Mouse (Mus musculus): ENCODE measurements around the gene Zbtb32. TPM values are rescaled to one million over a fixed set of nuclear protein-coding genes. Genes with fewer than 3 reads are reported as not detected.
A peak's percentile ranks its signal among the peaks of the same experiment; 100 is the strongest.

The Zbtb32 gene
- polyA plus RNA-seq (2012; rRNA removed) = 1.8 and 2.4 TPM in 2 replicates

- no peak for DNase-seq (ENCODE audit: low spot score)
Measured at GRCm38 (mm10) chr7:30598786-30599185, at the start of gene Zbtb32. TSS of gene Zbtb32 (minus strand) at chr7:30598909.

DNA sequence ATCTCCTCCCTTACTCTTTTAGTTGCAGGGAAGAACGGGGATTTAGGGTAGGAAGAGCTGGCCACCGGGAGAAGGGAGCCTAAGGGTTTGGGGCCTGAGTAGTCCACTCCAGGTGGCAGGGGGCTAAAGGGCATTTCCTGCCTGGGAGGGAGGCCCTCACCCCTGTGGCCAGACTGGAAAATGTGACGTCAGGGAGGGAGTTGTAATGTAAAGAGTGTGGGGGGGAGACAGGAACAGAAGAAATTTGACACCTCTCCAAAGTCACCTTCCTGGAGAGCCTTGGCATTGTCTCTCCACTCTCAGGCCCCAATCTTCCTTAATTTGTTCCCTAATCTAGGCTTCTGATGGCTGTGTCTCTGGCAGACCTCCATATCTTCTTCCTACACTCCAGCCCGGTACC, 40.4 kb upstream of the Zbtb32 start:
- no peak for DNase-seq (ENCODE audit: low spot score)

DNA sequence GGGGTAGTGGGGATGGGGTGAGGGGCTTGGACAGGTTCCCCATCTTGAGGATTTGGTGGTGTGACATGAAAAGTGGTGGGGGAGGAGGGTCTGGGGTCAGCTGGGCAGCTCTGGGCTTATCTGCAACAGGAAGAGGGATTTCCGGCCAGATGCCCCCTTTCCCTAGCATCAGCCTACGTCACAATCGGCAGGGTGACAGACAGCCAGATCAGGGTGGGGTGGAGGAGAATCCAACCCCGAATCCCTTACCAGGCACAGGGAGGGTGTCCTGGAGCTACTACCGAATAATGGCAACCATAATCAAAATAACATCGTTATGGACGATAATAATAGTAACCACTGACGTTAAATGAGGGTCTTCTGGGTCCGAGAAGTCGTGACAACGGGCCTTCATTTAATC, 37.7 kb upstream of the Zbtb32 start:
- DNase-seq (ENCODE audit: low spot score) = no peak

- no peak for DNase-seq (ENCODE audit: low spot score)
Measured at GRCm38 (mm10) chr7:30635752-30636151, 37.0 kb upstream of the Zbtb32 start, which contains the start of gene Etv2. TSS of gene Etv2 (minus strand) at chr7:30635852.

DNA sequence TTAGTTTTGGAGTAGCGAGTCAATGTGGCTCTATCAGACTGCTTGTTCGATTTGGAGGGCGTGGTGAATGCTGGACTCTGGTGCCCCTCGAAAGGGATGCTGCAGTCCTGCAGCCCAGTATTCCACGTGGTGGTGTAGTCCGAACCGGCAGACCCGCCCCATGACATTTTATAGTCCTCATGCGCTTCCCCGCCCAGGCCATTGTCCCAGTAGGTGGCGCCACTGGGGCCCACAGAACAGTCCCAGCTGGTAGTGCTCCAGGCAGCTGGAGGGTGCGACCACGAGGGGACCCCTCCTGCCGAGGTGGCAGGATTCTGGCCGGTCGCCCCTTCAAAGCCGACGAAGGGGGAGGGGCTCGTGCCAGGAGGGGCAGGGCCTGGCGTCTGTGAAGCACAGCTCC, 35.9 kb upstream of the Zbtb32 start:
- DNase-seq (ENCODE audit: low spot score) = no peak

- no peak for DNase-seq (ENCODE audit: low spot score)
Measured at GRCm38 (mm10) chr7:30633762-30634412, 35.2 kb upstream of the Zbtb32 start.

DNA sequence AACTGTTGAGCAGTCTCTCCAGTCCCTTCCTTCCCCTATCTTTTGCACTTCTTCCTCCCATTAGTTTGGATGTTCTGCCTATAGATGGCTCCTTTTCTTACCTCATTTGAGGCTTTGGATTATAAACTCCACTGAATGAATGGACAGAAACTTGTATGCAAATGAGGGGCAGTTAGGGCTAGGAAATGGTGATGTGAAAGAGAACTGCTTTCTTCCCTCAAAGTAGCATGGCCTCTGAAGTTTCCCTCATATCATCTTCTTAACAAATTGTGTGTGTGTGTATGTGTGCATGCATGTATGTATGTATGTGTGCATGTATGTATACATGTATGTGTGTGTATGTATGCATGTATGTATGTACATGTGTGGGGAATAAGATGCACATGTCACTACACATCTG, 30.3 kb upstream of the Zbtb32 start:
- no peak for DNase-seq (ENCODE audit: low spot score)

DNA sequence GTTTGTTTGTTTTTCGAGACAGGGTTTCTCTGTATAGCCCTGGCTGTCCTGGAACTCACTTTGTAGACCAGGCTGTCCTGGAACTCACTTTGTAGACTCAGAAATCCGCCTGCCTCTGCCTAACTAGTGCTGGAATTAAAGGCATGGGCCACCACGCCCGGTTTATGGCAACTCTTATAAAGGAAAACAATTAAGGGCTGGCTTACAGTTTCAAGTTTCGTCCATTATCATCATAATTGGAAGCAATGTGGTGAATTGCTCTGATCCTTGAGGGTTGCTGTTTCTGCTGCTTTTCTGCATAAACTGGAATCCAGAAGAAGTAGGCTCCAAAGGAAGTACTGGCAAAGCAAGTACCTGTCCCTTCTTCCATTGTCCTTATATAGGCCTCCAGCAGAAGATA, 27.9 kb upstream of the Zbtb32 start:
- DNase-seq (ENCODE audit: low spot score) = no peak

GRCm38 (mm10) chr7:30625530-30626384, 27.0 kb upstream of the Zbtb32 start, which contains the start of gene Cox6b1:
TSS of gene Cox6b1 (minus strand) at chr7:30626151.
- peak; percentile 65 for DNase-seq (ENCODE audit: low spot score)

DNA sequence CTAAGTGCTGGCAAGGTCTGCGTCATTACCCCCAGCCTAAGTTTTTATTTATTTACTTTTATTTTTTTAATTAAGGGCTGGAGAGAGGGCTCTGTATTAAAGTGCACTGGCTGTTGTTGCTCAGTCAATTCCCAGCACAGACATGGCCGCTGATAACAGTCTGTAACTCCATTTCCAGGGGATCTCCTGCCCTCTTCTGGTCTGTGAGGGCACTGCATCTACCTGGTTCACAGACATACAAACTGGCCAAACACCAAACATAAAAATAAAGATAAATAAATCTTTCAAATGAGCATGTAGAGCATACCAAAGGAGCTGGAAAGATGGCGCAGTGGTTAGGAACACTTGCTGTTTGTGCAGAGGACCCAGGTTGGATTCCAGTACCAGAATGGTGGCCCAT, 20.5 kb upstream of the Zbtb32 start:
- no peak for DNase-seq (ENCODE audit: low spot score)

GRCm38 (mm10) chr7:30618658-30619057, 19.9 kb upstream of the Zbtb32 start:
- no peak for DNase-seq (ENCODE audit: low spot score)

GRCm38 (mm10) chr7:30615049-30615760, 16.5 kb upstream of the Zbtb32 start:
- no peak for DNase-seq (ENCODE audit: low spot score)

DNA sequence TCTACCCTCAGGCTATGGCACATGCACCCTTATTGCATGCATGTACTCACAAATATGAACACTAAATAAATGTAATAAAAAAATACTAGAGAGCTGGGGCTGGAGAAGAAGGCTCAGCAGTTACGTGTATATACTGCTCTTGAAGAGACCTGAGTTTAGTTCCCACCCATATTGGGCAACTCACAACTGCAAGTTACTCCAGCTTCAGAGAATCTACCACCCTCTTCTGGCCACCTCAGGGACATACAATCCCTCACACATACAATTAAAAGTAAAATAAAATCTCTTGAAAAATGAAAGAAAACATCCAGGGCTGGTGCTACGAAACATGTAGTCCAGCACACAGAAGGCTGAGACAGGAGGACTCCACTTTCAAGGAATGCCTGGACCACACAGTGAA, 15.7 kb upstream of the Zbtb32 start:
- no peak for DNase-seq (ENCODE audit: low spot score)

GRCm38 (mm10) chr7:30613529-30614112, 14.9 kb upstream of the Zbtb32 start:
- no peak for DNase-seq (ENCODE audit: low spot score)

- DNase-seq (ENCODE audit: low spot score) = no peak
Measured at GRCm38 (mm10) chr7:30612654-30613402, 14.1 kb upstream of the Zbtb32 start, which contains the start of gene Upk1a. TSS of gene Upk1a (minus strand) at chr7:30612847.

DNA sequence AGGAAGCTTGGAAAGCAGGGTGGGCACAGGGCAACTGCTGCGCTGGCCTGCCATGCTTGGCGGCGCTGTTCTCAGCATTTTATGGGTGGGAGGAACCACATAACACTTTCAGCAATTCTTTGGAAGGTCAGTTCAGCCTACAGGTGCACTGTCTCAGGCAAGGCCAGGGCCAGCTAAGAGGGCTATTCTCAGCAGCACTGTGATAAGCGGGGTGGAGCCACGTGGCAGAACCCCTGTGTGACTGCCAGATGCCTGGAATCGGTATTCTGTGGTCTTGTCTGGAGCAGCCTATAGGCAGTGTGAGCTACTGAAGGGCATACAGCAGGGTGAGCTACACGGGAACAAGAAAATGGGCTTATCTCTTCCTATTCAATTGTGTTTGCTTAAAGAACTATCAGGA, 11.3 kb upstream of the Zbtb32 start:
- DNase-seq (ENCODE audit: low spot score) = no peak

DNA sequence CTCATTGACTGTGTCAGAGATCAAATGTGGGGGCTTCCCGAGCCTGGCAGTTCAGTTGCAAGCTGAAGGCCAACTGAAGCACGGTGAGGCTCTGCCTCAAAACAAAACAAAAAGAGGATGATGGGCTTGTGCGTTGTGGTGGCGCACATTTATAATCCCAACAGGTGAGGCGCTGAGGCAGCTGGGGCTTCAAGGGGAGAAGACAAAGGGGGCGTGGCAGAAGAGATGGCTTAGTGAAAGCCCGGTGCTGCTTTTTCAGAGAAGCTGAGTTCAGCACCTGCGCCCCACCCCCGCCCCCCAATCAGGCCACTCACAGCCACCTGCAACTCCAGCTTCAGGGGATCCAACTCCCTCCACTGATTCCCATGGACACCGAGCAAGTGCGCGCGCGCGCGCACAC, 9.8 kb upstream of the Zbtb32 start:
- DNase-seq (ENCODE audit: low spot score) = no peak

GRCm38 (mm10) chr7:30607706-30608309, 9.1 kb upstream of the Zbtb32 start:
- no peak for DNase-seq (ENCODE audit: low spot score)

DNA sequence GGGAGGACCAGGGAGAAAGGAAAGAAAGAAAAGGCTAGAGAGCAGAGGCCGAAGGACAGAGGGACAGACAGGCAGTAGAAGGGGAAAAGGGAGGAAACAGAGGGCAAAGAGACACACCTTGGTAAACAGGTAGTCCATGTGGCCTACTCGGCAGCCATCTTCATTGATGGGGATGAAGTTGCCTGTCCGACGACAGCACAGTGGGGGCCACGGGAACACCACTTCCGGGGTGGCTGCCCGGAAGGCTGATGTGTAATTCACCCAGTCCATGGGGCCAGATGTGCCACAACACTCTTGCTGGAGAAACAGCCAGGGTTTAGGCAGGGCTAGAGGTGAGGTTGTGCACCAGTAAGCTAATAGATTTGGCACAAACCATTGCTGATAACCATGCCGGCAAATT, 6.2 kb upstream of the Zbtb32 start:
- DNase-seq (ENCODE audit: low spot score) = no peak

GRCm38 (mm10) chr7:30604424-30604823, 5.7 kb upstream of the Zbtb32 start:
- no peak for DNase-seq (ENCODE audit: low spot score)

DNA sequence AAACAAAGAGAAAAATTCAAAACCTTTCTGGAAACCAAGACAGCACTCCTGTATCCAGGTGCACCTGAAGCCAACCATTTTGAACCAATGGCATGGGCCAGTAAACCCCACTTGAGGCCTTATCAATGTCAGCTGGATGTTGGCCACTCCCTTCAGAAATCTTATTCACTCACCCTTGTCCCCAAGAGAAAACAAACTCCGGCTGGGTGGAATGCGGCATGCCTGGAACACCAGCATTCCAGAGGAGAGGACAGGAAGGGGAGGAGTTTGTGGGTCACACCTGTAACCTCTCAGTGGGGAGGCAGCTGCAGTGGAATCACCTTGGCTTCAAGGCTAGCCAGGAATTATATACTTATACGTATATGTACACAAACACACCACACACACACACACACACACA, 3.9 kb upstream of the Zbtb32 start:
- DNase-seq (ENCODE audit: low spot score) = no peak
